Mouse (Mus musculus): ENCODE measurements at regions not wholly inside any gene's neighbourhood (a gene's known extent, or its start where the extent isn't known, plus 50 kb on each side); places are given as distances from the start of the nearest gene placed in this dataset.

GRCm38 (mm10) chr6:135525841-135526327 is 163.5 kb downstream of the Emp1 start:
- no peak for ATAC-seq

- no peak for ATAC-seq
These were observed 164.3 kb downstream of the Emp1 start for GRCm38 (mm10) chr6:135526460-135527160.

- ATAC-seq, result no peak
These were observed 165.5 kb downstream of the Emp1 start for GRCm38 (mm10) chr6:135527879-135528278.

- ATAC-seq, result no peak
These were observed 177.7 kb downstream of the Emp1 start for GRCm38 (mm10) chr6:135539791-135540646.

GRCm38 (mm10) chr6:135541566-135541965 is 179.2 kb downstream of the Emp1 start:
- no peak for ATAC-seq

GRCm38 (mm10) chr6:135542356-135542755 is 180.0 kb downstream of the Emp1 start:
- ATAC-seq, result no peak

GRCm38 (mm10) chr6:135543390-135543789 is 181.0 kb downstream of the Emp1 start:
- ATAC-seq, result no peak

GRCm38 (mm10) chr6:135543863-135544262 is 181.5 kb downstream of the Emp1 start:
- no peak for ATAC-seq

GRCm38 (mm10) chr6:135550368-135550950 is 188.1 kb downstream of the Emp1 start:
- ATAC-seq, result no peak

- ATAC-seq, result no peak
These were observed 190.1 kb downstream of the Emp1 start for GRCm38 (mm10) chr6:135552396-135552795.

- ATAC-seq, result no peak
These were observed 197.2 kb downstream of the Emp1 start for GRCm38 (mm10) chr6:135559501-135559907.

- ATAC-seq, result no peak
These were observed 199.9 kb downstream of the Emp1 start for GRCm38 (mm10) chr6:135562267-135562666.

- no peak for ATAC-seq
These were observed 201.4 kb downstream of the Emp1 start for GRCm38 (mm10) chr6:135563766-135564165.

- no peak for ATAC-seq
These were observed 206.7 kb downstream of the Emp1 start for GRCm38 (mm10) chr6:135569086-135569485.

- no peak for ATAC-seq
These were observed 212.9 kb downstream of the Emp1 start for GRCm38 (mm10) chr6:135575294-135575693.

GRCm38 (mm10) chr6:135578728-135579127 is 216.4 kb downstream of the Emp1 start:
- ATAC-seq, result no peak

- ATAC-seq, result no peak
These were observed 220.2 kb downstream of the Emp1 start for GRCm38 (mm10) chr6:135582567-135582966.

GRCm38 (mm10) chr6:135584782-135585181 is 222.4 kb downstream of the Emp1 start:
- ATAC-seq, result no peak

GRCm38 (mm10) chr6:135590084-135590483 is 227.7 kb downstream of the Emp1 start:
- no peak for ATAC-seq

- no peak for ATAC-seq
These were observed 228.7 kb downstream of the Emp1 start for GRCm38 (mm10) chr6:135591085-135591484.

- ATAC-seq, result no peak
These were observed 234.0 kb downstream of the Emp1 start for GRCm38 (mm10) chr6:135596358-135596757.

- ATAC-seq, result no peak
These were observed 248.3 kb downstream of the Emp1 start for GRCm38 (mm10) chr6:135610504-135611096.

GRCm38 (mm10) chr6:135627928-135628327 is 265.6 kb downstream of the Emp1 start:
- ATAC-seq, result no peak

Data from CD4-positive, CD25-positive, alpha-beta regulatory T cell, adult 4 months (primary cell).